Mouse (Mus musculus) bone marrow macrophage, adult 2 months (primary cell): ENCODE data around the gene Sft2d1.

Experiments used
- CTCF ChIP-seq: IDR thresholded peaks from 2 replicates; pipeline ENCODE4 v1.5.1; 2012; ENCODE audit warnings: low read depth, mild to moderate bottlenecking, low read length, moderate library complexity
- POLR2A ChIP-seq: IDR thresholded peaks from 2 replicates; pipeline ENCODE4 v1.6.1; 2012; ENCODE audit warnings: mild to moderate bottlenecking, low read depth, low read length, borderline replicate concordance

DNA sequence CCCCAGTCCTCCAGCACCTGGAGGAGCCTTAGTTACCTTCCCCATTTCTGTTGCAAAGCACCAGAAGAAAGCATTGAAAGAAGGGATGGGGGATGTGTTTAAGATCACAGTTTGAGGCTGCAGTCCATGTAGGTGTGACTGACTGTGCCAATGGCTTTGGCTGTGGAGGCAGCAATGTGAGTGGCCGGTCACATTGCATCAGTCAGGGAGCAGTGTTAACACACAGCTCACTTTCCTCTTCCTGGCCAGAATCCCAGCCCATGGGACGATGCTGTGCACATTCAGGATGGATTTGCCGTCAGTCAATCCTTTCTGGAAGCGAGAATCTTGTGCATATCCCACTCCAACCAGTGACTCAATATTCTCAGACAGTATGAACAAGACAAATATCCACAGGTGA lies 38.0 kb downstream of the Sft2d1 start:
- TF ChIP-seq CTCF (no peak), POLR2A (no peak)
